Mouse (Mus musculus) spleen, adult 2 months (tissue): ENCODE data around the gene Kif3c.
"Not testable (repeated sequence)": the region's sequence is repeated elsewhere in the genome, so short reads cannot be mapped to it uniquely, and the experiment has no call there.

Source experiments
- CTCF ChIP-seq: fragments of 200-500 bp; IDR thresholded peaks from 2 replicates; pipeline ENCODE4 v1.5.1; 2011; ENCODE audit warnings: mild to moderate bottlenecking, inconsistent platforms; ENCODE audit not compliant: insufficient read depth, insufficient read length, insufficient replicate concordance; ENCODE audit errors: extremely low read depth
- POLR2A ChIP-seq: fragments of 200-500 bp; IDR thresholded peaks from 2 replicates; pipeline ENCODE4 v1.6.1; 2011; ENCODE audit warnings: low read depth, low read length, inconsistent platforms

DNA sequence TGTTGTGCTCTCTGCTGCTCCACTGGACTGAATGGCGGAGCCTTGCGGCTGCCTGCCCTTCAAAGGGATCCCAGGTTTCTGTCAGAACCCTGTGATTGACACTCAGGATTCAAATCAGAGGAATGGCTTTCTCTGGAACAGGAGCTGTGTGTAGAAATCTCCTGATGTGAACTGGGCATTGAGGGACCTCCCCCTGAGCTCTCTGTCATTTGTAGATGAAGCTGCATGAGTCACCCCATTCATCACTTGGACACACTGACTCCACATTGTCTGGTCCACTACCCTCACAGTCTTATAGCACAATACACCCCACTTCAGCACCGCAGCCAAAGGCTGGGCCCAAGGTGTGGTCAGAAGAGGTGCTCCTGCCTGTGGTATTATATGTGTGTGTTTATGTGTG, 40.7 kb downstream of the Kif3c start:
- not testable (repeated sequence) for TF ChIP-seq CTCF, POLR2A
